Mouse (Mus musculus) olfactory bulb, adult 2 months (tissue): Measurements from ENCODE around the gene Slc35b1. TPM values are rescaled to one million over a fixed set of nuclear protein-coding genes. Genes with fewer than 3 reads are reported as not detected.
"Not testable (repeated sequence)": the region's sequence is repeated elsewhere in the genome, so short reads cannot be mapped to it uniquely, and the experiment has no call there.

Experiments used
- H3K27ac ChIP-seq: fragments of 200-500 bp; 2 replicates; pipeline ENCODE4 v1.5.1; 2012; ENCODE audit warnings: low read depth, low read length; ENCODE audit not compliant: insufficient read depth
- H3K4me1 ChIP-seq: fragments of 200-500 bp; 2 replicates; pipeline ENCODE4 v1.6.1; 2012; ENCODE audit warnings: low read length; ENCODE audit not compliant: control insufficient read depth, insufficient read depth
- H3K4me3 ChIP-seq: fragments of 200-500 bp; 2 replicates; pipeline ENCODE4 v1.5.1; 2012; ENCODE audit warnings: mild to moderate bottlenecking, low read depth, low read length, moderate library complexity; ENCODE audit not compliant: insufficient read depth
- CTCF ChIP-seq: fragments of 200-500 bp; IDR thresholded peaks from 2 replicates; pipeline ENCODE4 v1.5.1; 2012; ENCODE audit warnings: low read depth, mild to moderate bottlenecking, low read length, moderate library complexity; ENCODE audit not compliant: insufficient read depth
- POLR2A ChIP-seq: fragments of 200-500 bp; IDR thresholded peaks from 2 replicates; pipeline ENCODE4 v1.6.1; 2012; ENCODE audit warnings: mild to moderate bottlenecking, low read depth, low read length, moderate library complexity; ENCODE audit not compliant: insufficient read depth
- WGBS: fragments of 180-500 bp; shearing (Covaris S2); methylation state at CpG from one replicate; pipeline ENCODE4 v1.1.7; 2018; 5-methylcytosine and 5-hydroxymethylcytosine counted together
- polyA plus RNA-seq: library from polyadenylated mRNA; stranded (reverse); fragments of >200 nt; gene quantifications from 2 replicates; pipeline ENCODE4 v1.2.4, GENCODE M21; 2012; ENCODE audit warnings: low replicate concordance; ENCODE audit not compliant: missing spikeins, insufficient read depth, insufficient read length

Slc35b1 gene
- polyA plus RNA-seq, 1 experiment: not detected

- 80% methylated on average over 1 of the region's 1 CpGs for WGBS
These were observed 12.1 kb downstream of the Slc35b1 start for GRCm38 (mm10) chr11:95396548-95396947.

GRCm38 (mm10) chr11:95397843-95398835, 13.6 kb downstream of the Slc35b1 start:
- Histone ChIP-seq H3K4me3 (no peak overlapping the region), H3K27ac (no peak overlapping the region), H3K4me1 (peaks cover 10% of the 10 kb centered on the region)
- TF ChIP-seq POLR2A (no peak), CTCF (peak; percentile 66)
- 46% methylated on average over 14 of the region's 14 CpGs for WGBS

More at GRCm38 (mm10) chr11:95396548-95396947, 12.1 kb downstream of the Slc35b1 start:
- H3K4me3 ChIP-seq: no peak overlapping the region
- no peak overlapping the region for H3K27ac ChIP-seq
- H3K4me1 ChIP-seq: peaks cover 16% of the 10 kb centered on the region
- TF ChIP-seq CTCF: no peak
- no peak for TF ChIP-seq POLR2A

- no peak overlapping the region for H3K27ac ChIP-seq
- TF ChIP-seq POLR2A (no peak), CTCF (no peak)
- H3K4me1 ChIP-seq: peaks cover 11% of the 10 kb centered on the region
- 66% methylated on average over 13 of the region's 13 CpGs for WGBS
- no peak overlapping the region for H3K4me3 ChIP-seq
These were observed 15.1 kb downstream of the Slc35b1 start for GRCm38 (mm10) chr11:95399520-95400020.

GRCm38 (mm10) chr11:95401568-95401967, 17.1 kb downstream of the Slc35b1 start:
- WGBS: 94% methylated on average over 5 of the region's 5 CpGs
- Histone ChIP-seq H3K27ac (no peak overlapping the region), H3K4me3 (no peak overlapping the region), H3K4me1 (peaks cover 11% of the 10 kb centered on the region)
- TF ChIP-seq CTCF (no peak), POLR2A (no peak)

GRCm38 (mm10) chr11:95402196-95402595, 17.7 kb downstream of the Slc35b1 start:
- H3K4me1 ChIP-seq: peaks cover 11% of the 10 kb centered on the region
- 50% methylated on average over 5 of the region's 5 CpGs for WGBS
- no peak for TF ChIP-seq CTCF
- TF ChIP-seq POLR2A: no peak
- no peak overlapping the region for H3K4me3 ChIP-seq
- H3K27ac ChIP-seq: no peak overlapping the region

GRCm38 (mm10) chr11:95402658-95403101, 18.2 kb downstream of the Slc35b1 start:
- H3K4me1 ChIP-seq: peaks cover 11% of the 10 kb centered on the region
- H3K27ac ChIP-seq: no peak overlapping the region
- TF ChIP-seq CTCF: no peak
- no peak for TF ChIP-seq POLR2A
- no peak overlapping the region for H3K4me3 ChIP-seq
- WGBS: 36% methylated on average over 8 of the region's 8 CpGs

- Histone ChIP-seq H3K27ac (no peak overlapping the region), H3K4me1 (peaks cover 11% of the 10 kb centered on the region), H3K4me3 (no peak overlapping the region)
- 76% methylated on average over 16 of the region's 16 CpGs for WGBS
- TF ChIP-seq CTCF: no peak
These were observed 19.2 kb downstream of the Slc35b1 start for GRCm38 (mm10) chr11:95403382-95404340.

- Histone ChIP-seq H3K27ac (no peak overlapping the region), H3K4me3 (no peak overlapping the region), H3K4me1 (peaks cover 11% of the 10 kb centered on the region)
- WGBS: 77% methylated on average over 4 of the region's 4 CpGs
- TF ChIP-seq POLR2A (no peak), CTCF (no peak)
These were observed 21.3 kb downstream of the Slc35b1 start for GRCm38 (mm10) chr11:95405771-95406170.

GRCm38 (mm10) chr11:95406398-95406797, 21.9 kb downstream of the Slc35b1 start:
- not testable (repeated sequence) for H3K4me3 ChIP-seq, H3K27ac ChIP-seq
- WGBS: 95% methylated on average over 5 of the region's 5 CpGs
- peaks cover 11% of the 10 kb centered on the region for H3K4me1 ChIP-seq
